Mouse (Mus musculus) ovary, postnatal 36 days (tissue): ENCODE data around the gene Rdh16f1.
A peak's percentile ranks its signal among the peaks of the same experiment; 100 is the strongest.
"Not testable (repeated sequence)": the region's sequence is repeated elsewhere in the genome, so short reads cannot be mapped to it uniquely, and the experiment has no call there.

Experiments used
- DNase-seq: peaks from one replicate; pipeline ENCODE4 v3.0.0; 2022; ENCODE audit warnings: low spot score, mixed read lengths

Rdh16f1 gene

GRCm38 (mm10) chr10:127748847-127749612 is 10.6 kb upstream of the Rdh16f1 start:
- DNase-seq: peak; percentile 51

DNA sequence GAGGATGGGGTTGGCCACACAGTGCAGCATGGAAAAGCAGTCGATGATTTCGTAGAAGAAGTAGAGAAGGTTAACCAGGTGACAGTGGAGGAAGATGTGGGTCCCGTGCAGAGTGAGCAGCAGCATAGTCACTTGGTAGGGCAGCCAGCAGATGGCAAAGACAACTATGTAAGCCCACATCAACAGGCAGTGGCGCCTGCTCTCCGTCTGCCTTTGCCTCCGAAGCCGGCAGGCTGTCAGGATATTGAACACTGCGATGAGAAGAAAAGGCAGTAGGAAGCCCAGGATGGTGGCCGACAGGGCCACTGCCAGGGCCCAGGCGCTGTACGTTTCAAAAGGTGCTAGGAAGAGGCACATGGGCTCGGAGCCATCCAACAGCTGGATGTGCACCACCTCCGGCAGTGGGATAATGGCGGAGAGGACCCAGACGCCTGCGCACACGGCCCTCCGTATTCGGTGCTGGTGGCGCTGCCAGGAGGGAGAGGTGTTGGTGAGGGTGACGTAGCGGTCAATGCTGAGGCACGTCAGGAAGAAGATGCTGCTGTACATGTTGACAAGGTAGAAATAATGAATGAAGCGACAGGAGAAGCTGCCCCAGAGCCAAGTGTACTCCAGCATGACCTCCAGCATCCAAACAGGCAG is 9.3 kb upstream of the Rdh16f1 start:
- DNase-seq: no peak

- DNase-seq: no peak
Measured at GRCm38 (mm10) chr10:127751548-127751947, 8.0 kb upstream of the Rdh16f1 start, which contains the start of gene Gpr182. Gene Gpr182 (minus strand): TSS chr10:127751732.

GRCm38 (mm10) chr10:127754566-127755166 is 4.9 kb upstream of the Rdh16f1 start:
- DNase-seq: no peak

DNA sequence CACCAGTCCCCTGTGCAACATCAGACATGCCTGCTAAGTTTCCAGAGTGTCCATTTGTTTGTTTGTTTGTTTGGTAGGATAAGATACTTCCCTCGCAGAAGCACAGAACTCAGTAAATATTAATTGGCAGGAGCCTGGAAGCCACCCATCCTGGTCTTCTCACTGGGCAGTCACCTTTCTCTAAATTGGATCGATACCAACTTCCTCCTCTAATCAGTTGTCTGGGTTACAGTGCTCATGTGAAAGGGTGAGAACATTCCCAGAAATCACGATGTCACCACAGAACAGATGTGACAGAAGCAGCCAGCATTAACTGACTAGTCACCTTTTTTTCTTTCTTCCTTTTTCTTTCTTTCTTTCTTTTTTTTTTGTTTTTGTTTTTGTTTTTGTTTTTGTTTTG is 4.3 kb upstream of the Rdh16f1 start:
- no peak for DNase-seq

DNA sequence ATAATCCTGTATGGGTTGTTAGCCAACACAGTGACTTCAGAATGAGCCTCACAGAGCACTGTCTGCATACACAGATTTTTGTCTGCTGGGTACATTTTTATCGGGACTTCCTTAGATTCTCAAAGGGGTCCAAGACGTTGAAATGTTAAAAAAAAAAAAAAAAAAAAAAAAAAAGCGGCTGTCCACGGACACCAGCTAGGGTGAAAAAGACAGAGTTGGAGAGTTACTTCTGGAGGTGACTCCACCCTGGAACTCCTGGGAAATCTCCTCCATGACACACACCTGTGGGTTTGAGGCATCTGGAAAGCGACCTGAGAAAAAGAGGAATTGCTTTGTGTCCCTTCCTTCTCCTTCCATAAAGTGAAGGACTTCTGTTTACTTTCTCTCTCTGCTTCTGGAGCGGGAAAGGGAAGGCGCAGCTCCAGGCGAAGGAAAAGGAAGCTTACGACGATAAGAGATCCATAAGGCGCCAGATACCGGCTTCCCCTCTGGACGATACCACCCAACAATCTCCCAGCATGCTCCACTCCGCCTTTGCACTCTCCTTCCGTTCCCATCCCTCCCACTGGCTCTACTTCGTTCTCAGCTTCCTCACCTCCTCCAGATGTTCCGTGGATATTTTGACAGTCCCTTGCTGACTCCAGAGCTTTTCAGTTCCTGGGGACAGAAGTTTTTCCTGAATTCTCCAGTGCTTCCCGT is 3.7 kb upstream of the Rdh16f1 start:
- no peak for DNase-seq

GRCm38 (mm10) chr10:127762926-127763325 is 3.3 kb downstream of the Rdh16f1 start:
- not testable (repeated sequence) for DNase-seq

GRCm38 (mm10) chr10:127763914-127764680 is 4.5 kb downstream of the Rdh16f1 start:
- DNase-seq: no peak

DNA sequence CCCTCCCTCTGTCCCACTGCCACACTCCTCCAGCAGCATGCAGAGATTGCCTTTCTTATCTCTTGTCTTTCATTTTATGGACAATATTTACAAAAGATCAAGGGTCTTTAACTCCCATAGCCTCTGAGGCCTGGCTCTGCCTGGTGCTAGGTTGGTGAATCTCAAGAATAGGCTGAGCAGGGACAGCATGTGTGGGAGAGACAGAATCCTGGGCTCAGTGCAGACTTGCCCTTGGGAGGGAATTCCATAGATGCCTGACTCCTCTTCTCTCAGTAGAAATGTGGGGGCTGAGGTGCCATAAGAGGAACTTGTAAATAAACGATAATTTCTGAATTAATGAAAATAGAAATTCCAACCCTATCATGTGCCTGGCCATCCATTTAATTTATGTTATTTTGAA is 7.0 kb downstream of the Rdh16f1 start:
- DNase-seq: no peak

GRCm38 (mm10) chr10:127776011-127776410 is 16.4 kb downstream of the Rdh16f1 start, which contains the start of gene Rdh9:
Gene Rdh9 (plus strand): TSS chr10:127776386.
- no peak for DNase-seq

- DNase-seq: not testable (repeated sequence)
Measured at GRCm38 (mm10) chr10:127782321-127782720, 22.7 kb downstream of the Rdh16f1 start.

GRCm38 (mm10) chr10:127785411-127785810 is 25.8 kb downstream of the Rdh16f1 start:
- not testable (repeated sequence) for DNase-seq

DNA sequence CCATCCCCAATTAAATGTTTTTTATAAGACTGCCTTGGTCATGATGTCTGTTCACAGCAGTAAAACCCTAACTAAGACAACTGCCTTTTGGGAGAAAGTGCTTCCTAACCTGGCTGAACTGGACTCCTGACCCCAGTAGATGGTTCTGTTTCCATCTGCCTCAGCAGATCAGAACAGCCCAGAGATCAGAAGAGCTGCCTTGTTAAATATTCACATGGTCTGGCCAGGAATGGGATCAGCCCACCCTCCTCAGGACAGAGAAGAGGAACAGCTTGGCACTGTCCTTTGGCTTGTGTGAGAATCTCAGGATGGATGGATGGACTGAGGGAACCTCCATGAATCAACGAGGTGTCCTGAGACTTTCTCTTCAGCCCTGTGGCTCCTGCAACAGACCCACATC is 39.7 kb downstream of the Rdh16f1 start:
- DNase-seq: no peak

GRCm38 (mm10) chr10:127800891-127801290 is 41.3 kb downstream of the Rdh16f1 start, which contains the start of gene Rdh16:
Gene Rdh16 (plus strand): TSS chr10:127801152.
- DNase-seq: no peak

DNA sequence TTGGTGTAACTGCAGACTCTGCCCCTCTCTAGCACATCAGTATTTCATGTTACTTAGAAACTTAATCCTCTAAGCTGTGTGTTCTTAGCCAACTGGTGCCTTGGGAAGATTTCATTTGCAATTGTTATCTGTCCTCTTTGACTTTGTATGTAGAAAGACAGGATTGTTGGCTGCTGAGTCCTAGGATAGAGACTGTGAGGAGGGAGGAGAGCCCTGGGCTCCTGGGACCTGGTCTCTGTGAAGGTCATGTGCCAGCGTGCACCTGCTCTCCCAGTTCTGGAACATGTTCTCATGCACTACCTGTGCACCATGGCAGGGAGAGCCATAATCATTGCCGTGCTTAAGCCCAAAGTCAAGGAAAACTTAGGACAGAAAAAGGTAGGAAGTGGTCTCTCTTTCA is 42.0 kb downstream of the Rdh16f1 start:
- no peak for DNase-seq

- DNase-seq: no peak
Measured at GRCm38 (mm10) chr10:127802236-127802635, 42.6 kb downstream of the Rdh16f1 start.

DNA sequence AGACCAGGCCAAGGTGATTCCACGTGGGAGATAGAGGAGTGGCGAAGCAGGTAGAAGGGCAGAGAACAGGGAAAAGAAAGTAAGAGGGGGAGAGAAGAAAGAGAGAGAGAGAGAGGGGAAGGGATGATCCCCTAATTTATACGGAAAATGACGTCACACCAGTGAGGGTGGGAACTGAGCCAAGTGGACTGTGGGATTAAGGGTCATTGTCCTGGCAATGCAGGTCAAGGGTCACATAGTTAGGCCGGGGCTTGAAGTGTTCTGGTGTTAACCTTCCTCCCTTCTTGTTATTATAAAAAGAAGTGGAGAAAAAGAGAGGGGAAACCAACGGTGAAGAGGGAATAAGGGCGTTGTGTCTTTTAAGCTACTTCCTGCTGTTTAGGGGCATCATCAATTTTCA is 44.8 kb downstream of the Rdh16f1 start:
- no peak for DNase-seq

GRCm38 (mm10) chr10:127815888-127816287 is 56.3 kb downstream of the Rdh16f1 start:
- no peak for DNase-seq

DNA sequence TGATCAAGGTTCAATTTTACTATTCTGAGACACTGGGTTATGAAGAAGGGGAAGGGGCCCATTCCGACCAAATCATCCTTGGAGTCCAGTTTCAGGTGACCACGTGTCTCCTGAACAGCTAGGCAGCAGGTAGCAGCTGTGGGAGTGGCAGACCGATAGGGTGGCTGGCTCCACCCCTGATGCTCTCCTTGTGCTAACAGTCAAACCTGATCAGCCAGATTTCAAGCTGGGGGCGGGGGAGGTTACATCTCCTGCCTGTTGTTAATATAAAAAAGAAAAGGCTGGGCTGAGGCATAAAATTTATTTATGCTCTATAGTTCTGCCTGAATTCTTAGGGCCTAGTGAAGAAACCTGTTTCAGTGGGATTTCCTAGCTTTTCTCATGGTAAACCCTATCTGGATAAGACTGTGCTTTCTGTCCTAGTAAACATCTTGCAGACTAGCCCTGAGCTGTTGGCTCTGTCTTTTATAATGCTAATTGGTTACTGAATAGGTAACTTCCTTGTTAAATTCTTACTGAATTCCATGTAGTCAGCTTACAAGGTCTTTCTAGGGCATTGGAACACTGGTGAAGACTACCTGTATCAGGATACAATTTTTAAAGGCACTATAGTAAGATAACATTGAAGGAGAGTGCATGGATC is 57.8 kb downstream of the Rdh16f1 start:
- DNase-seq: not testable (repeated sequence)

GRCm38 (mm10) chr10:127821806-127822205 is 62.2 kb downstream of the Rdh16f1 start:
- DNase-seq: not testable (repeated sequence)

- DNase-seq: peak; percentile 8
Measured at GRCm38 (mm10) chr10:127825386-127825785, 65.8 kb downstream of the Rdh16f1 start.
